Mouse (Mus musculus) megakaryocyte progenitor cell, adult 5-6 weeks (primary cell): ENCODE data around the gene Atg4a. TPM values are rescaled to one million over a fixed set of nuclear protein-coding genes. Genes with fewer than 3 reads are reported as not detected.

ENCODE experiments used
- ATAC-seq: replicated peaks from 2 replicates; pipeline ENCODE4 v1.8.0; 2016; ENCODE audit warnings: mild to moderate bottlenecking, moderate TSS enrichment, inconsistent platforms; ENCODE audit not compliant: poor library complexity
- total RNA-seq, 2 experiments: library from RNA; stranded (forward) in 1 of 2; stranded (reverse) in 1 of 2; fragments of 157-497, 149-512 nt in 1 of 2; fragments of 200-1000 nt in 1 of 2; gene quantifications; 2 replicates each; pipeline versions ENCODE4 v1.2.3 to v1.2.4; 2015 to 2017

Atg4a gene
- total RNA-seq, 2 experiments from 2014 or later, result 20.1 to 26.2 TPM

GRCm38 (mm10) chrX:141157626-141158025 is 200.9 kb downstream of the Atg4a start:
- no peak for ATAC-seq

- ATAC-seq, result 0 out of 2 replicates have a peak, but pooled peaks have one; percentile 50
Observed at GRCm38 (mm10) chrX:141158160-141158559, 201.5 kb downstream of the Atg4a start.

- ATAC-seq, result no peak
Observed at GRCm38 (mm10) chrX:141160371-141160770, 203.7 kb downstream of the Atg4a start.

DNA sequence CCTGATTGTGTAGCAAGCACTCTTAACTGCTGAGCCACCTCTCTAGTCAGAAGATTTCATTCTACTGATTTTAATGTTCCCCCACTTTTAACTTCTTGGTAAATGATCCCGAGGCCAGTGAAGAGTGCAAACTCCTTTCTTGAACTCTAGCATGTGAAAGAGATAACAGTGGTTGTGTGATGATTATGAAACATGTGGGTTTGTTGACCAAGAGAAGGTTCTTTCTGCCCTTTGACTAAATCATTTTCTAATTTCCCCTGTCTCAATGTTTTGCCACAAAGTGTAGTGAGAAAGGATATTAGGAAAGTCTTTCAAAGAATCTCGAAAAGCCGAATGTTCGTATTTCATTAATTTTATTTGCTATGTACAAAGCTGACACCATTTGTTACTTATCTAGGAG is 208.4 kb downstream of the Atg4a start:
- peak; percentile 39; the same call in 1 of the 2 replicates for ATAC-seq

- ATAC-seq, result peak; percentile 63; the same call in 1 of the 2 replicates
Observed at GRCm38 (mm10) chrX:141175353-141175752, 218.6 kb downstream of the Atg4a start.

DNA sequence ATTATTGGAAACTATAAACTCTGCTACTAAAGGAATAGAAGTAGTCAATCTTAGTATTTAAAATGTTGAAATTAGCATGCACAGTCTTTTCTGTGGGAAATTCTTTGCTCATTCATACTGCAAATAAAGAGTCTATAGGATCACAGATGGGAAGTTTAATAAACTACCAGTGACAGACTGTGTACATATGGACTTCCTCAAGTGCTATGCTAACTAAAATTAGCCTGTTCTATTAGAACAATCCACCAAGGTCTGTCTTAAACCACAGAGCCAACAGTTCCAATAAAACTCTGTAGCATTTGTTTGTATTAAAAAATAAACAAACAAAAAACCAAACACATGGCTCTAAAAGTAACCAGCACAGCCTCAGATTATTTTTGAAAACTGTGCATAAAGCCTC is 238.3 kb downstream of the Atg4a start:
- ATAC-seq, result no peak

- ATAC-seq, result no peak
Observed at GRCm38 (mm10) chrX:141198993-141199392, 242.3 kb downstream of the Atg4a start.

DNA sequence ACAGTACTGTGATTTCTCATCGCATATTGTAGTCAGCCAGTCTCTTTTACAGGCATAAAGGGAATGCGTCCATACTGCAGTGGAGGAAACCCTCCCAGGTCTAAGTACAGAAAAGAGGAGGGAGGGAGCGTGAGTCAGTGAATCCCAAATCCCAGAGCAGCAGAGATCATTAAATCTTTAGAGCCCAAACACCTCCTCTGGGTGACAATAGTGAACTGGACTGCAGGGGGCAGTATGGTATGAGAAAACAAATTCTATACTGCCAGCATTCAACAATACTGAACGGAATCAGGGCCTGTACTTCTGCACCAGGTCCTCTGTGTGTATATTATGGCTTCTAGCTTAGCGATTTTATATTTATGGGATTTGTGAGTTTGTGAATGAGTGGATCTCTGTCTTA is 256.1 kb downstream of the Atg4a start:
- ATAC-seq, result peak; percentile 65; the same call in 1 of the 2 replicates

Other genes starting within 250 kb of the Atg4a start
- not detected in 2 replicates for gene Tex13b, start 143.5 kb upstream of the Atg4a start, total RNA-seq (2015)
- gene Tex13b, start 143.5 kb upstream of the Atg4a start, total RNA-seq (2017), result not detected in 2 replicates
- gene Vsig1, start 49.3 kb upstream of the Atg4a start, total RNA-seq (2015), result not detected in 2 replicates
- gene Vsig1, start 49.3 kb upstream of the Atg4a start, total RNA-seq (2017), result not detected in 2 replicates
- 23.3 and 30.7 TPM in 2 replicates for gene Psmd10, start 179 bp upstream of the Atg4a start, total RNA-seq (2015)
- 44.2 and 55.4 TPM in 2 replicates for gene Psmd10, start 179 bp upstream of the Atg4a start, total RNA-seq (2017)